Mouse (Mus musculus) hindbrain, embryonic 13.5 days (tissue): Measurements from ENCODE around the gene Angptl8. TPM values are rescaled to one million over a fixed set of nuclear protein-coding genes. Genes with fewer than 3 reads are reported as not detected.
"Not testable (repeated sequence)": the region's sequence is repeated elsewhere in the genome, so short reads cannot be mapped to it uniquely, and the experiment has no call there.

Experiments
- ATAC-seq: fragments of 200-750 bp; cut with Nextera tagmentation; 2 replicates; pipeline ENCODE4 v1.8.0; 2017; ENCODE audit warnings: moderate TSS enrichment; ENCODE audit not compliant: low FRiP score
- H3K27ac ChIP-seq: fragments of 300-500 bp; sonication (generic); 2 replicates; pipeline ENCODE4 v1.5.1; 2015; ENCODE audit warnings: inconsistent platforms, mild to moderate bottlenecking, moderate library complexity
- H3K27me3 ChIP-seq: fragments of 300-500 bp; sonication (generic); 2 replicates; pipeline ENCODE4 v1.6.1; 2015; ENCODE audit warnings: mild to moderate bottlenecking, inconsistent platforms
- H3K36me3 ChIP-seq: fragments of 300-500 bp; sonication (generic); 2 replicates; pipeline ENCODE4 v1.6.1; 2015; ENCODE audit warnings: mild to moderate bottlenecking, inconsistent platforms
- H3K4me1 ChIP-seq: fragments of 300-500 bp; sonication (generic); replicated peaks from 2 replicates; pipeline ENCODE4 v1.6.1; 2015; ENCODE audit warnings: inconsistent platforms
- H3K4me2 ChIP-seq: fragments of 300-500 bp; sonication (generic); 2 replicates; pipeline ENCODE4 v1.6.1; 2015; ENCODE audit warnings: inconsistent platforms, mild to moderate bottlenecking, moderate library complexity
- H3K4me3 ChIP-seq: fragments of 300-500 bp; sonication (generic); 2 replicates; pipeline ENCODE4 v1.5.1; 2015; ENCODE audit warnings: mild to moderate bottlenecking, inconsistent platforms
- H3K9ac ChIP-seq: fragments of 300-500 bp; sonication (generic); 2 replicates; pipeline ENCODE4 v1.6.1; 2015; ENCODE audit warnings: mild to moderate bottlenecking, inconsistent platforms
- H3K9me3 ChIP-seq: fragments of 300-500 bp; sonication (generic); 2 replicates; pipeline ENCODE4 v1.6.1; 2016; ENCODE audit warnings: inconsistent platforms
- WGBS: fragments of 180-500 bp; shearing (Covaris S2); methylation state at CpG from one replicate; pipeline ENCODE4 v1.1.7; 2015; 5-methylcytosine and 5-hydroxymethylcytosine counted together
- polyA plus RNA-seq: library from polyadenylated mRNA; unstranded; fragments of >200 nt; fragmentation: Nextera tagmentation; extraction: Ambion mirVana; gene quantifications from 2 replicates; pipeline ENCODE4 v1.2.1, GENCODE M21; 2015

Angptl8 gene
- polyA plus RNA-seq, result 0.39 and 0.53 TPM in 2 replicates

GRCm38 (mm10) chr9:21835258-21835912, at the start of gene Angptl8:
Gene Angptl8 (plus strand): TSS chr9:21835510.
- Histone ChIP-seq H3K9ac (0 out of 2 replicates have a peak within 1 kb of the TSS, but pooled peaks have one; percentile 4), H3K4me3 (no peak within 1 kb of the TSS), H3K27ac (no peak within 1 kb of the TSS), H3K4me1 (no peaks in the 10 kb centered on the region), H3K27me3 (no peaks in the 10 kb centered on the region), H3K36me3 (0 out of 2 replicates have a peak, but pooled peaks cover 3% of the 10 kb centered on the region), H3K4me2 (no peak within 1 kb of the TSS), H3K9me3 (no peaks in the 10 kb centered on the region)
- no peak for ATAC-seq
- WGBS, result 61% methylated on average over 15 of the region's 15 CpGs

DNA sequence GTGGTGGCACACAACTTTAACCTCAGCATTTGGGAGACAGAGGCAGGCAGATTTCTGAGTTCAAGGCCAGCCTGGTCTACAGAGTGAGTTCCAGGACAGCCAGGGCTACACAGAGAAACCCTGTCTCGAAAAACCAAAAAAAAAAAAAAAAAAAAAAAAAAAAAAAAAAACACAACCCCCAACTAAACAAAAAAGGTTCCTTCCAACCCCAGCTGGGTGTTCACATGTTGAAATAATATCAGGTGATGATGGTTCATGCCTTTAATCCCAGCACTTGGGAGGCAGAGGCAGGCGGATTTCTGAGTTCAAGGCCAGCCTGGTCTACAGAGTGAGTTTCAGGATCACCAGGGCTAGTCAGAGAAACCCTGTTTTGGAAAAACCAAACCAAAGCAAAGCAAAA, 49.0 kb upstream of the Angptl8 start:
- 92% methylated on average over 1 of the region's 2 CpGs for WGBS
- H3K4me1 ChIP-seq, H3K4me2 ChIP-seq, H3K9ac ChIP-seq, ATAC-seq, H3K36me3 ChIP-seq, H3K4me3 ChIP-seq, H3K27me3 ChIP-seq, H3K27ac ChIP-seq, H3K9me3 ChIP-seq: not testable (repeated sequence)

- H3K36me3 ChIP-seq, result no peaks in the 10 kb centered on the region
- no peak overlapping the region for H3K27ac ChIP-seq
- no peak overlapping the region for H3K9ac ChIP-seq
- H3K4me3 ChIP-seq, result no peak overlapping the region
- H3K27me3 ChIP-seq, result no peaks in the 10 kb centered on the region
- no peak for ATAC-seq
- H3K4me2 ChIP-seq, result no peak overlapping the region
- 5% methylated on average over 6 of the region's 6 CpGs for WGBS
- no peaks in the 10 kb centered on the region for H3K9me3 ChIP-seq
- peaks cover 9% of the 10 kb centered on the region for H3K4me1 ChIP-seq
Measured at GRCm38 (mm10) chr9:21786906-21787305, 48.4 kb upstream of the Angptl8 start.

GRCm38 (mm10) chr9:21787654-21788053, 47.7 kb upstream of the Angptl8 start:
- Histone ChIP-seq H3K27ac (no peak overlapping the region), H3K36me3 (no peaks in the 10 kb centered on the region), H3K4me1 (peaks cover 15% of the 10 kb centered on the region), H3K9me3 (no peaks in the 10 kb centered on the region), H3K4me3 (no peak overlapping the region), H3K27me3 (no peaks in the 10 kb centered on the region), H3K4me2 (no peak overlapping the region), H3K9ac (no peak overlapping the region)
- ATAC-seq, result no peak
- WGBS, result 91% methylated on average over 5 of the region's 5 CpGs

DNA sequence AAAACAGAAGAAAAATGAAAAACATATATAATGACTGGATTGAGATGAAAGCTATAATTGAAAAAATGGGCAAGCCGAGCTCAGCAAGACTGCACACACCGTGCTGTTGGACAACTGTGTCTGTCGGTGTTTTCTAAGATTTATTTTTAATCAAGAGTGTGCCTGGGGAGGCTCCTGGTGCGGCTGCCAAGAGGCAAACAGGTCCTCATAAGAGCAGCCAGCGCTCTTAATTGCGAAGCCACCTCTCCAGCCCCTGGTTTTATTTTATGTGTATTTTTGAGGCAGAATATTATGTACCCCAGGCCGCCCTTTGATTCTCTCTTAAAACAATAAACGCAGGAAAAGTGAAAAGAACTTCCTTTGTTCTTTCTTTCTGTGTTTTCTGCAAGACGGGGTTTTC, 47.1 kb upstream of the Angptl8 start:
- Histone ChIP-seq H3K4me2 (no peak overlapping the region), H3K27me3 (no peaks in the 10 kb centered on the region), H3K9me3 (no peaks in the 10 kb centered on the region), H3K9ac (no peak overlapping the region), H3K4me3 (no peak overlapping the region), H3K36me3 (no peaks in the 10 kb centered on the region), H3K4me1 (peaks cover 21% of the 10 kb centered on the region), H3K27ac (no peak overlapping the region)
- ATAC-seq, result no peak
- 73% methylated on average over 9 of the region's 9 CpGs for WGBS

- no peak overlapping the region for H3K4me3 ChIP-seq
- H3K27ac ChIP-seq, result no peak overlapping the region
- peak overlapping the region; percentile 25; the same call in 1 of the 2 replicates for H3K9ac ChIP-seq
- H3K27me3 ChIP-seq, result no peaks in the 10 kb centered on the region
- H3K4me1 ChIP-seq, result peaks cover 33% of the 10 kb centered on the region
- 81% methylated on average over 8 of the region's 8 CpGs for WGBS
- no peaks in the 10 kb centered on the region for H3K36me3 ChIP-seq
- ATAC-seq, result no peak
- H3K9me3 ChIP-seq, result no peaks in the 10 kb centered on the region
- H3K4me2 ChIP-seq, result no peak overlapping the region
Measured at GRCm38 (mm10) chr9:21791861-21792260, 43.4 kb upstream of the Angptl8 start.

- Histone ChIP-seq H3K36me3 (no peaks in the 10 kb centered on the region), H3K4me2 (0 out of 2 replicates have a peak overlapping the region, but pooled peaks have one; percentile 21), H3K4me3 (no peak overlapping the region), H3K9ac (no peak overlapping the region), H3K27ac (0 out of 2 replicates have a peak overlapping the region, but pooled peaks have one; percentile 30), H3K9me3 (no peaks in the 10 kb centered on the region), H3K27me3 (peaks cover 6% of the 10 kb centered on the region; the same call in 1 of the 2 replicates), H3K4me1 (peaks cover 33% of the 10 kb centered on the region)
- ATAC-seq, result peak; percentile 62
- 52% methylated on average over 8 of the region's 8 CpGs for WGBS
Measured at GRCm38 (mm10) chr9:21792644-21793043, 42.7 kb upstream of the Angptl8 start.

GRCm38 (mm10) chr9:21793507-21793906, 41.8 kb upstream of the Angptl8 start:
- WGBS, result 99% methylated on average over 6 of the region's 6 CpGs
- H3K27me3 ChIP-seq, H3K4me2 ChIP-seq, H3K4me3 ChIP-seq, H3K9ac ChIP-seq, H3K27ac ChIP-seq, H3K9me3 ChIP-seq, H3K36me3 ChIP-seq, ATAC-seq: not testable (repeated sequence)
- peaks cover 41% of the 10 kb centered on the region for H3K4me1 ChIP-seq

GRCm38 (mm10) chr9:21794344-21794834, 40.9 kb upstream of the Angptl8 start:
- H3K27ac ChIP-seq, result no peak overlapping the region
- peaks cover 9% of the 10 kb centered on the region; the same call in 1 of the 2 replicates for H3K27me3 ChIP-seq
- no peaks in the 10 kb centered on the region for H3K36me3 ChIP-seq
- no peak overlapping the region for H3K4me3 ChIP-seq
- 96% methylated on average over 18 of the region's 18 CpGs for WGBS
- H3K9me3 ChIP-seq, result no peaks in the 10 kb centered on the region
- ATAC-seq, result no peak
- H3K4me1 ChIP-seq, result peaks cover 47% of the 10 kb centered on the region
- H3K4me2 ChIP-seq, result no peak overlapping the region
- H3K9ac ChIP-seq, result no peak overlapping the region

- Histone ChIP-seq H3K4me1 (peaks cover 47% of the 10 kb centered on the region), H3K36me3 (no peaks in the 10 kb centered on the region), H3K4me3 (no peak overlapping the region), H3K27ac (no peak overlapping the region), H3K4me2 (no peak overlapping the region), H3K9ac (no peak overlapping the region), H3K9me3 (no peaks in the 10 kb centered on the region), H3K27me3 (peaks cover 9% of the 10 kb centered on the region; the same call in 1 of the 2 replicates)
- 96% methylated on average over 25 of the region's 25 CpGs for WGBS
- ATAC-seq, result no peak
Measured at GRCm38 (mm10) chr9:21794925-21795324, 40.4 kb upstream of the Angptl8 start.

GRCm38 (mm10) chr9:21795579-21795978, 39.7 kb upstream of the Angptl8 start:
- Histone ChIP-seq H3K9ac (no peak overlapping the region), H3K36me3 (no peaks in the 10 kb centered on the region), H3K27me3 (peaks cover 9% of the 10 kb centered on the region; the same call in 1 of the 2 replicates), H3K4me3 (no peak overlapping the region), H3K4me1 (peaks cover 47% of the 10 kb centered on the region), H3K27ac (no peak overlapping the region), H3K4me2 (no peak overlapping the region), H3K9me3 (no peaks in the 10 kb centered on the region)
- no peak for ATAC-seq
- WGBS, result 73% methylated on average over 5 of the region's 5 CpGs

DNA sequence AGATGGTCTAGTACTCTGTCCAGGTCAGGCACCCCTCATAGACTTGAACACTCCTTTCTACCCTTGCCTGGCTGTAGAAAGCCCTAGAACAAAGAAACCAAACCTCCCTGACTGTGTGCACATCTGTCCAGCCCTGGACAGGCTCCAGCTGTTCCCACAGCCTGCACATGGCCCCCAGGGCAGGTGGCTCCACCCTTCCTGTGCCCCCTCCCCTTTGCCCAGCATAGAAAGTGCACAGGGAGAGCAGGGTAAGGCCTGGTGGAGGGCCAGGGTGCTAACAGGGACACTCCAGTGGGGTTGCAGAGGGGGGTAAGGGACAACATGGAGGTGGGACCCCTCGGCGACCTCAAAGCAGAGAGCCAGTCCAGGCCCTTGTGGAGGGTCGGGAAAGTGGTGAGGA, 39.1 kb upstream of the Angptl8 start:
- peaks cover 9% of the 10 kb centered on the region; the same call in 1 of the 2 replicates for H3K27me3 ChIP-seq
- peak overlapping the region; percentile 35; the same call in 1 of the 2 replicates for H3K27ac ChIP-seq
- H3K36me3 ChIP-seq, result no peaks in the 10 kb centered on the region
- H3K4me3 ChIP-seq, result no peak overlapping the region
- 78% methylated on average over 3 of the region's 3 CpGs for WGBS
- ATAC-seq, result no peak
- peak overlapping the region; percentile 43; the same call in 1 of the 2 replicates for H3K9ac ChIP-seq
- H3K4me1 ChIP-seq, result peaks cover 47% of the 10 kb centered on the region
- H3K9me3 ChIP-seq, result no peaks in the 10 kb centered on the region
- peak overlapping the region; percentile 8; the same call in 1 of the 2 replicates for H3K4me2 ChIP-seq

DNA sequence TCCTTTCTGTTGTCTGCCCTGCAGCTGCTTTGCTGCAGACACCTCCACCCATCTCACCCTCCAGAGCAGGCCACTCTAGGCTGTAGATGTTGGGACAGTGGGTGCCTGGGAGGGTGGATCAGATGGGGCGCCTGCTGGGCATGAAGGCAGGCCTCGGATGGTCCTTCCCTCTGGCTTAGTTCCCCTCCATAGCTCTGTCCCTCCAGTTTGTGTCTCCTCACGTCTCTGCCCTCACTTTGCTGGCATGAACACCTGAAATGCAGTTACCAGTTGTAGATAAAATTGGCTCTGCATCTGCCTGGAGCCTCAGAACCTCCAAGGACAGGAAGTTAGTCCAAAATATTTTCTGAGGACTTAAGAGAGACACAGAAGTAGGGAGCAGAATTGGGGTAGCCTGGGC, 38.4 kb upstream of the Angptl8 start:
- no peak overlapping the region for H3K4me3 ChIP-seq

More for the DNA sequence above, 38.4 kb upstream of the Angptl8 start:
- peaks cover 9% of the 10 kb centered on the region; the same call in 1 of the 2 replicates for H3K27me3 ChIP-seq
- H3K4me1 ChIP-seq, result peaks cover 42% of the 10 kb centered on the region
- peak overlapping the region; percentile 81 for H3K4me2 ChIP-seq
- H3K9me3 ChIP-seq, result no peaks in the 10 kb centered on the region
- WGBS, result 73% methylated on average over 3 of the region's 3 CpGs
- no peak for ATAC-seq
- no peak overlapping the region; the same call in 1 of the 2 replicates for H3K9ac ChIP-seq
- H3K36me3 ChIP-seq, result no peaks in the 10 kb centered on the region
- H3K27ac ChIP-seq, result no peak overlapping the region
